In genomic region chr19:58573072-58573438, GRCm38 (mm10) we compare ENCODE assay signal across 26 mouse cellular contexts.
DNase-seq lines count a peak whose midpoint lies in the region; ATAC-seq and TF ChIP-seq lines count a peak whose summit lies in the region.
"Had no signal": no experiment of that assay in that cellular context is flagged by ENCODE, and none has a peak within 500 bp of the region (broad histone marks: within the 10 kb centered on the region; RNA-seq: fewer than 3 reads in every experiment).

No protein-coding gene starts in this region.

- no peak for DNase-seq in kidney, postnatal 25 days
- DNase-seq in kidney, postnatal 0 days (ENCODE audit: low spot score): peak; percentile 56
- no peak for DNase-seq in kidney, adult 9 months
- DNase-seq in Muller cell, postnatal 12 days (ENCODE audit: inconsistent ontology term): peak; percentile 7
- DNase-seq in heart, adult 11 months: no peak
- no peak for DNase-seq in thymus, postnatal 14 days
- DNase-seq: adrenal gland, postnatal 10 days; adrenal gland, postnatal 36 days; B cell, adult 2 months; cerebellum, adult 2 months; cerebellum, adult 9-11 months; cerebellum, postnatal 25 days; forebrain, postnatal 0 days; gastrocnemius, adult 2 months; gastrocnemius, postnatal 14 days; heart, adult 2 months; heart, postnatal 4 days had no signal

- no peak overlapping the region for H3K4me3 ChIP-seq in kidney, embryonic 14.5 days (ENCODE audit: low read length)
- H3K4me3 ChIP-seq in kidney, postnatal 0 days (replicated peaks; ENCODE audit: low read depth, low read length): no peak overlapping the region
- H3K4me3 ChIP-seq: embryonic facial prominence, embryonic 12.5 days; embryonic facial prominence, embryonic 15.5 days; gastrocnemius, adult 2 months; heart, adult 2 months; heart, embryonic 10.5 days; heart, embryonic 13.5 days had no signal

- no peaks in the 10 kb centered on the region for H3K27me3 ChIP-seq in kidney, embryonic 14.5 days (ENCODE audit: control insufficient read depth, insufficient read depth, low read length)
- H3K27me3 ChIP-seq in kidney, postnatal 0 days (ENCODE audit: insufficient read depth, low read length): no peaks in the 10 kb centered on the region
- H3K27me3 ChIP-seq: CH12.LX; embryonic facial prominence, embryonic 12.5 days; embryonic facial prominence, embryonic 15.5 days; heart, embryonic 13.5 days had no signal

- 0 out of 2 replicates have a peak, but pooled peaks cover 5% of the 10 kb centered on the region for H3K4me1 ChIP-seq in kidney, embryonic 14.5 days (ENCODE audit: control insufficient read depth, insufficient read depth, low read length)
- peaks cover 3% of the 10 kb centered on the region; the same call in 1 of the 2 replicates for H3K4me1 ChIP-seq in kidney, postnatal 0 days (replicated peaks; ENCODE audit: insufficient read depth, low read length)
- H3K4me1 ChIP-seq: embryonic facial prominence, embryonic 12.5 days; embryonic facial prominence, embryonic 15.5 days; heart, embryonic 10.5 days; heart, embryonic 13.5 days had no signal

- no peak overlapping the region for H3K4me2 ChIP-seq in kidney, embryonic 14.5 days (replicated peaks; ENCODE audit: low read depth, low read length)
- no peak overlapping the region for H3K4me2 ChIP-seq in kidney, postnatal 0 days (ENCODE audit: low read length)
- H3K4me2 ChIP-seq: embryonic facial prominence, embryonic 12.5 days; embryonic facial prominence, embryonic 15.5 days; heart, embryonic 13.5 days; hindbrain, embryonic 14.5 days had no signal

- H3K9ac ChIP-seq in kidney, embryonic 14.5 days (ENCODE audit: low read depth, low read length): no peak overlapping the region
- no peak overlapping the region for H3K9ac ChIP-seq in kidney, postnatal 0 days (ENCODE audit: low read depth, low read length)
- H3K9ac ChIP-seq: embryonic facial prominence, embryonic 12.5 days; embryonic facial prominence, embryonic 15.5 days; forebrain, postnatal 0 days; heart, embryonic 13.5 days; hindbrain, embryonic 14.5 days had no signal

- no peaks in the 10 kb centered on the region for H3K36me3 ChIP-seq in kidney, embryonic 14.5 days (ENCODE audit: control insufficient read depth, insufficient read depth, low read length)
- H3K36me3 ChIP-seq in kidney, postnatal 0 days (ENCODE audit: insufficient read depth, low read length): no peaks in the 10 kb centered on the region
- H3K36me3 ChIP-seq: embryonic facial prominence, embryonic 12.5 days; embryonic facial prominence, embryonic 15.5 days; heart, embryonic 10.5 days; heart, embryonic 13.5 days had no signal

- H3K27ac ChIP-seq in kidney, embryonic 14.5 days (ENCODE audit: low read depth, low read length): no peak overlapping the region
- no peak overlapping the region for H3K27ac ChIP-seq in kidney, postnatal 0 days
- H3K27ac ChIP-seq: embryonic facial prominence, embryonic 12.5 days; embryonic facial prominence, embryonic 15.5 days; gastrocnemius, adult 2 months; heart, adult 2 months; heart, embryonic 10.5 days; heart, embryonic 13.5 days; hindbrain, embryonic 14.5 days; hindbrain, postnatal 0 days had no signal

- TF ChIP-seq CTCF in kidney, postnatal 0 days (IDR thresholded peaks at IDR 0.05; ENCODE audit: low read depth): no peak

- WGBS in kidney, embryonic 14.5 days: 30% methylated on average over 3 of the region's 3 CpGs
- WGBS in kidney, postnatal 0 days: 21% methylated on average over 3 of the region's 3 CpGs

- no peaks in the 10 kb centered on the region for H3K9me3 ChIP-seq in kidney, embryonic 14.5 days (ENCODE audit: control insufficient read depth, low read length)
- no peaks in the 10 kb centered on the region for H3K9me3 ChIP-seq in kidney, postnatal 0 days (replicated peaks; ENCODE audit: low read length)
- H3K9me3 ChIP-seq: embryonic facial prominence, embryonic 12.5 days; embryonic facial prominence, embryonic 15.5 days; heart, embryonic 10.5 days; heart, embryonic 13.5 days had no signal

- peak; percentile 46; the same call in 1 of the 2 replicates for ATAC-seq in kidney, embryonic 14.5 days (ENCODE audit: low FRiP score, low TSS enrichment)
- 0 out of 2 replicates have a peak, but pooled peaks have one; percentile 36 for ATAC-seq in kidney, postnatal 0 days (replicated peaks; ENCODE audit: low FRiP score, low read depth)
- ATAC-seq: forebrain, embryonic 14.5 days; forebrain, postnatal 0 days; hindbrain, postnatal 0 days had no signal

Comparison
In these comparisons a context has a peak if more than half of its experiments do, and no peak if none do; other contexts are left out.
1. DNase-seq: peak in kidney, postnatal 0 days (single experiment) and Muller cell, postnatal 12 days (single experiment); none in kidney, postnatal 25 days (0 of 2), kidney, adult 9 months (single experiment), heart, adult 11 months (single experiment) and thymus, postnatal 14 days (single experiment).